Mouse (Mus musculus) embryonic facial prominence, embryonic 15.5 days (tissue): ENCODE results near the gene Ganc. TPM values are rescaled to one million over a fixed set of nuclear protein-coding genes. Genes with fewer than 3 reads are reported as not detected.

Source experiments
- ATAC-seq: fragments of 200-750 bp; cut with Nextera tagmentation; 2 replicates; pipeline ENCODE4 v1.8.0; 2017; ENCODE audit warnings: low read depth, moderate TSS enrichment; ENCODE audit not compliant: insufficient number of reproducible peaks, low FRiP score, low TSS enrichment
- H3K27ac ChIP-seq: fragments of 300-500 bp; sonication (generic); replicated peaks from 2 replicates; pipeline ENCODE4 v1.5.1; 2015; ENCODE audit warnings: mild to moderate bottlenecking, inconsistent platforms
- H3K27me3 ChIP-seq: fragments of 300-500 bp; sonication (generic); 2 replicates; pipeline ENCODE4 v1.6.1; 2015; ENCODE audit warnings: inconsistent platforms
- H3K36me3 ChIP-seq: fragments of 300-500 bp; sonication (generic); 2 replicates; pipeline ENCODE4 v1.6.1; 2015; ENCODE audit warnings: mild to moderate bottlenecking, inconsistent platforms
- H3K4me1 ChIP-seq: fragments of 300-500 bp; sonication (generic); 2 replicates; pipeline ENCODE4 v1.6.1; 2015; ENCODE audit warnings: inconsistent platforms
- H3K4me2 ChIP-seq: fragments of 300-500 bp; sonication (generic); replicated peaks from 2 replicates; pipeline ENCODE4 v1.6.1; 2015; ENCODE audit warnings: mild to moderate bottlenecking, inconsistent platforms
- H3K4me3 ChIP-seq: fragments of 300-500 bp; sonication (generic); replicated peaks from 2 replicates; pipeline ENCODE4 v1.5.1; 2015; ENCODE audit warnings: mild to moderate bottlenecking, inconsistent platforms
- H3K9ac ChIP-seq: fragments of 300-500 bp; sonication (generic); 2 replicates; pipeline ENCODE4 v1.6.1; 2015; ENCODE audit warnings: inconsistent platforms
- H3K9me3 ChIP-seq: fragments of 300-500 bp; sonication (generic); replicated peaks from 2 replicates; pipeline ENCODE4 v1.6.1; 2016; ENCODE audit warnings: inconsistent platforms
- WGBS: fragments of 180-500 bp; shearing (Covaris S2); methylation state at CpG from one replicate; pipeline ENCODE4 v1.1.7; 2015; 5-methylcytosine and 5-hydroxymethylcytosine counted together
- polyA plus RNA-seq: library from polyadenylated mRNA; unstranded; fragments of >200 nt; fragmentation: Nextera tagmentation; extraction: Ambion mirVana; gene quantifications from 2 replicates; pipeline ENCODE4 v1.2.1, GENCODE M21; 2015

The Ganc gene
- polyA plus RNA-seq, 1 experiment from 2014 or later, result 10.3 TPM

- peak; percentile 99 for ATAC-seq
- WGBS, result 1% methylated on average over 34 of the region's 34 CpGs
These were observed 508 bp downstream of the Ganc start, which contains the start of gene Tmem87a for GRCm38 (mm10) chr2:120403986-120404822. Gene Tmem87a (minus strand): TSS chr2:120404113.

GRCm38 (mm10) chr2:120404823-120405765 is 1.4 kb downstream of the Ganc start:
- Histone ChIP-seq H3K9ac (peak overlapping the region; percentile 69; the same call in 1 of the 2 replicates), H3K27ac (peak overlapping the region; percentile 97), H3K9me3 (no peaks in the 10 kb centered on the region), H3K27me3 (no peaks in the 10 kb centered on the region), H3K4me1 (peaks cover 10% of the 10 kb centered on the region; the same call in 1 of the 2 replicates), H3K4me2 (peak overlapping the region; percentile 72), H3K36me3 (no peaks in the 10 kb centered on the region), H3K4me3 (peak overlapping the region; percentile 90)
- no peak for ATAC-seq
- WGBS, result 26% methylated on average over 14 of the region's 14 CpGs

More at GRCm38 (mm10) chr2:120403986-120404822, 508 bp downstream of the Ganc start, which contains the start of gene Tmem87a:
- H3K4me3 ChIP-seq, result peak within 1 kb of the TSS; percentile 90
- H3K9me3 ChIP-seq, result no peaks in the 10 kb centered on the region
- H3K27me3 ChIP-seq, result no peaks in the 10 kb centered on the region
- H3K4me1 ChIP-seq, result peaks cover 10% of the 10 kb centered on the region; the same call in 1 of the 2 replicates
- no peaks in the 10 kb centered on the region for H3K36me3 ChIP-seq
- peak within 1 kb of the TSS; percentile 97 for H3K27ac ChIP-seq
- peak within 1 kb of the TSS; percentile 72 for H3K4me2 ChIP-seq
- peak within 1 kb of the TSS; percentile 69 for H3K9ac ChIP-seq

GRCm38 (mm10) chr2:120411096-120411628 is 7.5 kb downstream of the Ganc start:
- no peaks in the 10 kb centered on the region for H3K4me1 ChIP-seq
- no peak for ATAC-seq
- WGBS, result 89% methylated on average over 3 of the region's 3 CpGs

GRCm38 (mm10) chr2:120414113-120414512 is 10.4 kb downstream of the Ganc start:
- no peak overlapping the region for H3K9ac ChIP-seq
- H3K4me1 ChIP-seq, result no peaks in the 10 kb centered on the region
- H3K27me3 ChIP-seq, result no peaks in the 10 kb centered on the region
- H3K9me3 ChIP-seq, result no peaks in the 10 kb centered on the region
- H3K4me2 ChIP-seq, result no peak overlapping the region
- ATAC-seq, result no peak
- no peak overlapping the region for H3K27ac ChIP-seq
- no peak overlapping the region for H3K4me3 ChIP-seq
- H3K36me3 ChIP-seq, result 0 out of 2 replicates have a peak, but pooled peaks cover 7% of the 10 kb centered on the region

More at GRCm38 (mm10) chr2:120411096-120411628, 7.5 kb downstream of the Ganc start:
- Histone ChIP-seq H3K4me3 (no peak overlapping the region), H3K9me3 (no peaks in the 10 kb centered on the region), H3K36me3 (0 out of 2 replicates have a peak, but pooled peaks cover 7% of the 10 kb centered on the region), H3K27ac (no peak overlapping the region), H3K4me2 (no peak overlapping the region), H3K9ac (no peak overlapping the region), H3K27me3 (no peaks in the 10 kb centered on the region)

GRCm38 (mm10) chr2:120414738-120415414 is 11.2 kb downstream of the Ganc start:
- 54% methylated on average over 1 of the region's 1 CpGs for WGBS
- Histone ChIP-seq H3K4me2 (no peak overlapping the region), H3K36me3 (0 out of 2 replicates have a peak, but pooled peaks cover 7% of the 10 kb centered on the region), H3K27ac (no peak overlapping the region), H3K27me3 (no peaks in the 10 kb centered on the region), H3K9me3 (no peaks in the 10 kb centered on the region), H3K4me3 (no peak overlapping the region), H3K4me1 (no peaks in the 10 kb centered on the region), H3K9ac (no peak overlapping the region)
- ATAC-seq, result no peak

GRCm38 (mm10) chr2:120424386-120424785 is 20.7 kb downstream of the Ganc start:
- ATAC-seq, result no peak
- H3K36me3 ChIP-seq, result no peaks in the 10 kb centered on the region
- H3K4me2 ChIP-seq, result no peak overlapping the region
- H3K9ac ChIP-seq, result no peak overlapping the region
- H3K27ac ChIP-seq, result no peak overlapping the region
- H3K9me3 ChIP-seq, result no peaks in the 10 kb centered on the region
- WGBS, result 82% methylated on average over 5 of the region's 5 CpGs
- no peak overlapping the region for H3K4me3 ChIP-seq
- H3K4me1 ChIP-seq, result no peaks in the 10 kb centered on the region
- H3K27me3 ChIP-seq, result no peaks in the 10 kb centered on the region

GRCm38 (mm10) chr2:120444486-120444885 is 40.8 kb downstream of the Ganc start:
- Histone ChIP-seq H3K4me3 (no peak overlapping the region), H3K36me3 (no peaks in the 10 kb centered on the region), H3K9ac (no peak overlapping the region), H3K4me2 (no peak overlapping the region), H3K4me1 (no peaks in the 10 kb centered on the region), H3K9me3 (no peaks in the 10 kb centered on the region), H3K27ac (no peak overlapping the region), H3K27me3 (no peaks in the 10 kb centered on the region)
- no peak for ATAC-seq
- WGBS, result 87% methylated on average over 1 of the region's 1 CpGs

GRCm38 (mm10) chr2:120446373-120446772 is 42.7 kb downstream of the Ganc start:
- 76% methylated on average over 10 of the region's 10 CpGs for WGBS
- H3K4me2 ChIP-seq, result no peak overlapping the region
- no peak overlapping the region for H3K9ac ChIP-seq
- no peaks in the 10 kb centered on the region for H3K9me3 ChIP-seq
- H3K4me1 ChIP-seq, result no peaks in the 10 kb centered on the region
- no peaks in the 10 kb centered on the region for H3K27me3 ChIP-seq
- no peaks in the 10 kb centered on the region for H3K36me3 ChIP-seq
- no peak for ATAC-seq
- H3K27ac ChIP-seq, result no peak overlapping the region
- no peak overlapping the region for H3K4me3 ChIP-seq

- 89% methylated on average over 1 of the region's 1 CpGs for WGBS
- ATAC-seq, result no peak
- Histone ChIP-seq H3K9ac (no peak overlapping the region), H3K4me2 (no peak overlapping the region), H3K4me1 (no peaks in the 10 kb centered on the region), H3K4me3 (no peak overlapping the region), H3K27ac (no peak overlapping the region), H3K9me3 (no peaks in the 10 kb centered on the region), H3K27me3 (no peaks in the 10 kb centered on the region), H3K36me3 (no peaks in the 10 kb centered on the region)
These were observed 43.6 kb downstream of the Ganc start for GRCm38 (mm10) chr2:120447306-120447705.

GRCm38 (mm10) chr2:120450724-120451123 is 47.0 kb downstream of the Ganc start:
- Histone ChIP-seq H3K4me2 (no peak overlapping the region), H3K9me3 (no peaks in the 10 kb centered on the region), H3K9ac (no peak overlapping the region), H3K4me1 (no peaks in the 10 kb centered on the region), H3K27me3 (no peaks in the 10 kb centered on the region), H3K4me3 (no peak overlapping the region), H3K36me3 (no peaks in the 10 kb centered on the region), H3K27ac (no peak overlapping the region)
- ATAC-seq, result no peak
- WGBS, result 59% methylated on average over 6 of the region's 6 CpGs
